Mouse (Mus musculus) adrenal gland, postnatal 10 days (tissue): ENCODE measurements around the gene Hdac7. TPM values are rescaled to one million over a fixed set of nuclear protein-coding genes. Genes with fewer than 3 reads are reported as not detected.

Experiments
- DNase-seq: peaks from one replicate; pipeline ENCODE4 v3.0.0; 2021; ENCODE audit warnings: mixed read lengths
- total RNA-seq, 2 experiments: library from RNA; stranded (reverse); gene quantifications; 2 replicates each; pipeline ENCODE4 v1.2.3; 2021

The Hdac7 gene
- total RNA-seq, 2 experiments from 2014 or later = 50.4 to 76.7 TPM

- no peak for DNase-seq
These were observed 100.3 kb downstream of the Hdac7 start for GRCm38 (mm10) chr15:97743961-97744525.

- no peak for DNase-seq
These were observed 101.1 kb downstream of the Hdac7 start for GRCm38 (mm10) chr15:97743210-97743609.

Other genes starting within 250 kb of the Hdac7 start
- 10 to 100 TPM; 14.1 to 18.8 TPM for gene Rpap3, start 138.7 kb downstream of the Hdac7 start, total RNA-seq
- gene Endou, start 113.2 kb downstream of the Hdac7 start, total RNA-seq = 1 to 10 TPM; 1.1 to 1.2 TPM
- 10 to 100 TPM; 22.1 to 24.2 TPM for gene Rapgef3, start 76.5 kb downstream of the Hdac7 start, total RNA-seq
- 10 to 100 TPM; 66.1 to 78.6 TPM for gene Slc48a1, start 66.0 kb downstream of the Hdac7 start, total RNA-seq
- gene Vdr, start 66.1 kb upstream of the Hdac7 start, total RNA-seq = 1 to 10 TPM; 5.3 to 5.4 TPM
- gene Tmem106c, start 119.7 kb upstream of the Hdac7 start, total RNA-seq = 10 to 100 TPM; 38.1 to 49.5 TPM
- 10 to 100 TPM in 1 of 2 experiments, under 1 TPM in 1; 0.33 to 17.3 TPM for gene Col2a1, start 160.2 kb upstream of the Hdac7 start, total RNA-seq
- 100 to 1,000 TPM in 1 of 2 experiments, 10 to 100 TPM in 1; 77.0 to 168 TPM for gene Pfkm, start 248.1 kb upstream of the Hdac7 start, total RNA-seq
- gene Senp1, start 249.2 kb upstream of the Hdac7 start, total RNA-seq = 10 to 100 TPM; 17.2 to 22.8 TPM